Mouse (Mus musculus): Measurements from ENCODE around the gene Eif4e.

Eif4e gene

GRCm38 (mm10) chr3:138588001-138588400 is 62.0 kb downstream of the Eif4e start:
- no peak for DNase-seq

- DNase-seq, result no peak
Observed at GRCm38 (mm10) chr3:138591002-138591401, 65.0 kb downstream of the Eif4e start.

- no peak for DNase-seq
Observed at GRCm38 (mm10) chr3:138591806-138592365, 65.9 kb downstream of the Eif4e start.

GRCm38 (mm10) chr3:138593131-138593530 is 67.2 kb downstream of the Eif4e start:
- no peak for DNase-seq

GRCm38 (mm10) chr3:138593911-138594310 is 67.9 kb downstream of the Eif4e start:
- no peak for DNase-seq

- no peak for DNase-seq
Observed at GRCm38 (mm10) chr3:138601076-138601475, 75.1 kb downstream of the Eif4e start.

GRCm38 (mm10) chr3:138605132-138605531 is 79.2 kb downstream of the Eif4e start:
- no peak for DNase-seq

- no peak for DNase-seq
Observed at GRCm38 (mm10) chr3:138608665-138609064, 82.7 kb downstream of the Eif4e start.
